Mouse (Mus musculus) liver, embryonic 14.5 days (tissue): ENCODE results near the gene Dennd2c. TPM values are rescaled to one million over a fixed set of nuclear protein-coding genes. Genes with fewer than 3 reads are reported as not detected.
"Not testable (repeated sequence)": the region's sequence is repeated elsewhere in the genome, so short reads cannot be mapped to it uniquely, and the experiment has no call there.

Experiments used
- ATAC-seq: fragments of 200-750 bp; cut with Nextera tagmentation; 2 replicates; pipeline ENCODE4 v1.8.0; 2017; ENCODE audit warnings: moderate number of reproducible peaks, mild to moderate bottlenecking, moderate library complexity; ENCODE audit not compliant: insufficient read depth
- DNase-seq, 3 experiments: peaks; one replicate each; pipeline ENCODE4 v3.0.0-alpha.2; 2012 to 2013; ENCODE audit warnings: low read depth in 3 of 3, low spot score in 3 of 3
- H3K27ac ChIP-seq: fragments of 300-500 bp; sonication (generic); 2 replicates; pipeline ENCODE4 v1.5.1; 2014; ENCODE audit warnings: moderate library complexity, mild to moderate bottlenecking, control low read depth, inconsistent platforms
- H3K27me3 ChIP-seq: fragments of 300-500 bp; sonication (generic); 2 replicates; pipeline ENCODE4 v1.6.1; 2014; ENCODE audit warnings: mild to moderate bottlenecking, low read length, moderate library complexity; ENCODE audit not compliant: control insufficient read depth, insufficient read depth
- H3K36me3 ChIP-seq: fragments of 300-500 bp; sonication (generic); replicated peaks from 2 replicates; pipeline ENCODE4 v1.6.1; 2014; ENCODE audit warnings: low read depth; ENCODE audit not compliant: control insufficient read depth, insufficient read depth
- H3K4me1 ChIP-seq, 2 experiments: fragments of 200-500 bp in 1 of 2; fragments of 300-500 bp in 1 of 2; sonication (generic) in 1 of 2; replicated peaks; 2 replicates each; pipeline ENCODE4 v1.6.1; 2012 to 2014; ENCODE audit warnings: antibody characterized with exemption in 1 of 2, inconsistent platforms in 1 of 2, low read length in 1 of 2; ENCODE audit not compliant: control insufficient read depth in 2 of 2, insufficient read depth in 2 of 2
- H3K4me2 ChIP-seq: fragments of 300-500 bp; sonication (generic); 2 replicates; pipeline ENCODE4 v1.6.1; 2014; ENCODE audit warnings: low read depth, mild to moderate bottlenecking, control low read depth, moderate library complexity
- H3K4me3 ChIP-seq, 2 experiments: fragments of 200-500 bp in 1 of 2; fragments of 300-500 bp in 1 of 2; sonication (generic) in 1 of 2; 2 replicates each; pipeline ENCODE4 v1.5.1; 2012 to 2014; ENCODE audit warnings: low read depth in 2 of 2, low read length in 2 of 2, mild to moderate bottlenecking in 2 of 2, control low read depth in 1 of 2, inconsistent platforms in 1 of 2, moderate library complexity in 1 of 2; ENCODE audit not compliant: insufficient read depth in 1 of 2
- H3K9ac ChIP-seq: fragments of 300-500 bp; sonication (generic); replicated peaks from 2 replicates; pipeline ENCODE4 v1.6.1; 2014; ENCODE audit warnings: mild to moderate bottlenecking, control low read depth, moderate library complexity
- H3K9me3 ChIP-seq: fragments of 300-500 bp; sonication (generic); 2 replicates; pipeline ENCODE4 v1.6.1; 2016; ENCODE audit warnings: low read length, mixed read lengths; ENCODE audit not compliant: control insufficient read depth
- CTCF ChIP-seq: IDR thresholded peaks from 2 replicates; pipeline ENCODE4 v1.5.1; 2016; ENCODE audit warnings: antibody characterized with exemption, low read depth, control low read depth
- EP300 ChIP-seq: IDR thresholded peaks from 2 replicates; pipeline ENCODE4 v1.6.1; 2016; ENCODE audit warnings: antibody characterized with exemption, low read depth
- WGBS: fragments of 180-500 bp; shearing (Covaris S2); extraction: QIAGEN DNeasy Blood & Tissue Kit; methylation state at CpG from one replicate; pipeline ENCODE4 v1.1.7; 2014; ENCODE audit not compliant: insufficient replicate concordance; 5-methylcytosine and 5-hydroxymethylcytosine counted together
- polyA plus RNA-seq, 2 experiments: library from polyadenylated mRNA; depleted of rRNA in 1 of 2; stranded (reverse) in 1 of 2; unstranded in 1 of 2; fragments of >200 nt; fragmentation: Nextera tagmentation in 1 of 2; extraction: Ambion mirVana in 1 of 2; gene quantifications; 2 replicates each; pipeline versions ENCODE4 v1.2.1 to v1.2.3; 2012 to 2014

The Dennd2c gene
- polyA plus RNA-seq, 2 experiments, result 6.6 to 7.4 TPM

GRCm38 (mm10) chr3:103176740-103177139 is 74.3 kb downstream of the Dennd2c start:
- peak overlapping the region; percentile 56 for H3K4me2 ChIP-seq
- ATAC-seq, result peak; percentile 81
- H3K9me3 ChIP-seq, result no peaks in the 10 kb centered on the region
- 14% methylated on average over 4 of the region's 4 CpGs for WGBS
- peak overlapping the region; percentile 73 for H3K27ac ChIP-seq
- H3K4me3 ChIP-seq, result peak overlapping the region in 1 of 2 experiments; percentile 16; a peak in 2 of 4 replicates
- peaks cover 24% of the 10 kb centered on the region in 2 experiments for H3K4me1 ChIP-seq
- no peak for TF ChIP-seq CTCF
- peak; percentile 99 for TF ChIP-seq EP300
- peak overlapping the region; percentile 40 for H3K9ac ChIP-seq
- peak; percentile 59 to 74 (median 70) for DNase-seq
- peaks cover 57% of the 10 kb centered on the region for H3K36me3 ChIP-seq
- no peaks in the 10 kb centered on the region for H3K27me3 ChIP-seq

- no peak for ATAC-seq
- no peaks in the 10 kb centered on the region for H3K27me3 ChIP-seq
- peaks cover 45% of the 10 kb centered on the region for H3K36me3 ChIP-seq
- no peak overlapping the region for H3K27ac ChIP-seq
- H3K4me3 ChIP-seq, result no peak overlapping the region
- WGBS, result 91% methylated on average over 9 of the region's 9 CpGs
- DNase-seq, result no peak
- H3K4me2 ChIP-seq, result no peak overlapping the region
- H3K9ac ChIP-seq, result no peak overlapping the region
- H3K4me1 ChIP-seq, result peaks cover 18 to 24% of the 10 kb centered on the region in 2 experiments
- H3K9me3 ChIP-seq, result no peaks in the 10 kb centered on the region
- TF ChIP-seq CTCF (no peak), EP300 (no peak)
These were observed 77.1 kb downstream of the Dennd2c start for GRCm38 (mm10) chr3:103179527-103179926.

GRCm38 (mm10) chr3:103181171-103181570 is 78.8 kb downstream of the Dennd2c start:
- Histone ChIP-seq H3K27ac (no peak overlapping the region), H3K9ac (no peak overlapping the region), H3K36me3 (peaks cover 28% of the 10 kb centered on the region), H3K9me3 (no peaks in the 10 kb centered on the region), H3K4me3 (no peak overlapping the region), H3K4me2 (no peak overlapping the region), H3K4me1 (peaks cover 13% of the 10 kb centered on the region in 2 experiments), H3K27me3 (no peaks in the 10 kb centered on the region)
- no peak for ATAC-seq
- TF ChIP-seq CTCF, result peak; percentile 53
- no peak for TF ChIP-seq EP300
- no peak for DNase-seq
- 42% methylated on average over 4 of the region's 4 CpGs for WGBS

- 79% methylated on average over 14 of the region's 14 CpGs for WGBS
These were observed 80.4 kb downstream of the Dennd2c start for GRCm38 (mm10) chr3:103182821-103183220.

GRCm38 (mm10) chr3:103184467-103184866 is 82.1 kb downstream of the Dennd2c start:
- not testable (repeated sequence) for H3K4me2 ChIP-seq, H3K4me3 ChIP-seq, H3K9me3 ChIP-seq, ATAC-seq, H3K36me3 ChIP-seq, H3K27ac ChIP-seq, H3K27me3 ChIP-seq, H3K9ac ChIP-seq, DNase-seq, H3K4me1 ChIP-seq
- peak; percentile 57 for TF ChIP-seq CTCF

More at GRCm38 (mm10) chr3:103182821-103183220, 80.4 kb downstream of the Dennd2c start:
- H3K36me3 ChIP-seq, result peaks cover 13% of the 10 kb centered on the region
- H3K4me1 ChIP-seq, result no peaks in the 10 kb centered on the region; a peak in 1 of 4 replicates
- ATAC-seq (no peak), DNase-seq (no peak)
- H3K27me3 ChIP-seq, result no peaks in the 10 kb centered on the region
- H3K9me3 ChIP-seq, result no peaks in the 10 kb centered on the region
- TF ChIP-seq EP300 (no peak), CTCF (no peak)
- H3K27ac ChIP-seq, result no peak overlapping the region
- no peak overlapping the region for H3K4me2 ChIP-seq
- H3K4me3 ChIP-seq, result no peak overlapping the region
- no peak overlapping the region for H3K9ac ChIP-seq
